Mouse (Mus musculus): ENCODE measurements around the gene Ppp1r14a.

Ppp1r14a gene

GRCm38 (mm10) chr7:29309749-29310148, 20.6 kb downstream of the Ppp1r14a start:
- Histone ChIP-seq H3K4me3 (replicated peaks; ENCODE audit: low read length) (peak overlapping the region; percentile 75), H3K4me1 (replicated peaks; ENCODE audit: low read depth, low read length) (peaks cover 72% of the 10 kb centered on the region), H3K9me3 (ENCODE audit: low read length) (no peaks in the 10 kb centered on the region), H3K27me3 (ENCODE audit: insufficient read depth, low read length) (peaks cover 27% of the 10 kb centered on the region), H3K36me3 (ENCODE audit: insufficient read depth, low read length) (peaks cover 31% of the 10 kb centered on the region)
- TF ChIP-seq NANOG (IDR thresholded peaks at IDR 0.05; ENCODE audit: borderline replicate concordance, low read length) (no peak), POU5F1 (IDR thresholded peaks at IDR 0.05; ENCODE audit: borderline replicate concordance, low read length) (no peak), CTCF (conservative IDR thresholded peaks at IDR 0.05; ENCODE audit: low read length) (no peak)

GRCm38 (mm10) chr7:29313051-29313450, 23.9 kb downstream of the Ppp1r14a start:
- Histone ChIP-seq H3K4me3 (replicated peaks; ENCODE audit: low read length) (no peak overlapping the region; the same call in 1 of the 2 replicates), H3K4me1 (replicated peaks; ENCODE audit: low read depth, low read length) (peaks cover 77% of the 10 kb centered on the region)

GRCm38 (mm10) chr7:29313572-29314261, 24.6 kb downstream of the Ppp1r14a start:
- peaks cover 19% of the 10 kb centered on the region for H3K27me3 ChIP-seq (ENCODE audit: insufficient read depth, low read length)
- H3K9me3 ChIP-seq (ENCODE audit: low read length): no peaks in the 10 kb centered on the region
- H3K4me3 ChIP-seq (replicated peaks; ENCODE audit: low read length): peak overlapping the region; percentile 66
- H3K36me3 ChIP-seq (ENCODE audit: insufficient read depth, low read length): peaks cover 34% of the 10 kb centered on the region
- H3K4me1 ChIP-seq (replicated peaks; ENCODE audit: low read depth, low read length): peaks cover 77% of the 10 kb centered on the region
- TF ChIP-seq NANOG (IDR thresholded peaks at IDR 0.05; ENCODE audit: borderline replicate concordance, low read length) (no peak), POU5F1 (IDR thresholded peaks at IDR 0.05; ENCODE audit: borderline replicate concordance, low read length) (no peak), CTCF (conservative IDR thresholded peaks at IDR 0.05; ENCODE audit: low read length) (no peak)

More at GRCm38 (mm10) chr7:29313051-29313450, 23.9 kb downstream of the Ppp1r14a start:
- Histone ChIP-seq H3K27me3 (ENCODE audit: insufficient read depth, low read length) (peaks cover 26% of the 10 kb centered on the region), H3K36me3 (ENCODE audit: insufficient read depth, low read length) (peaks cover 34% of the 10 kb centered on the region), H3K9me3 (ENCODE audit: low read length) (no peaks in the 10 kb centered on the region)
- no peak for TF ChIP-seq POU5F1 (IDR thresholded peaks at IDR 0.05; ENCODE audit: borderline replicate concordance, low read length)
- no peak for TF ChIP-seq CTCF (conservative IDR thresholded peaks at IDR 0.05; ENCODE audit: low read length)
- TF ChIP-seq NANOG (IDR thresholded peaks at IDR 0.05; ENCODE audit: borderline replicate concordance, low read length): no peak

- Histone ChIP-seq H3K9me3 (ENCODE audit: low read length) (no peaks in the 10 kb centered on the region), H3K27me3 (ENCODE audit: insufficient read depth, low read length) (peaks cover 7% of the 10 kb centered on the region), H3K4me3 (replicated peaks; ENCODE audit: low read length) (peak overlapping the region; percentile 66), H3K36me3 (ENCODE audit: insufficient read depth, low read length) (peaks cover 34% of the 10 kb centered on the region), H3K4me1 (replicated peaks; ENCODE audit: low read depth, low read length) (peaks cover 77% of the 10 kb centered on the region)
- TF ChIP-seq POU5F1 (IDR thresholded peaks at IDR 0.05; ENCODE audit: borderline replicate concordance, low read length) (no peak), CTCF (conservative IDR thresholded peaks at IDR 0.05; ENCODE audit: low read length) (no peak), NANOG (IDR thresholded peaks at IDR 0.05; ENCODE audit: borderline replicate concordance, low read length) (no peak)
These were observed 25.9 kb downstream of the Ppp1r14a start for GRCm38 (mm10) chr7:29314844-29315628.

GRCm38 (mm10) chr7:29316137-29316734, 27.1 kb downstream of the Ppp1r14a start:
- peaks cover 89% of the 10 kb centered on the region for H3K4me1 ChIP-seq (replicated peaks; ENCODE audit: low read depth, low read length)
- peak overlapping the region; percentile 56 for H3K4me3 ChIP-seq (replicated peaks; ENCODE audit: low read length)
- TF ChIP-seq POU5F1 (IDR thresholded peaks at IDR 0.05; ENCODE audit: borderline replicate concordance, low read length): no peak
- TF ChIP-seq CTCF (conservative IDR thresholded peaks at IDR 0.05; ENCODE audit: low read length): no peak
- no peak for TF ChIP-seq NANOG (IDR thresholded peaks at IDR 0.05; ENCODE audit: borderline replicate concordance, low read length)
- H3K27me3 ChIP-seq (ENCODE audit: insufficient read depth, low read length): no peaks in the 10 kb centered on the region
- H3K36me3 ChIP-seq (ENCODE audit: insufficient read depth, low read length): peaks cover 29% of the 10 kb centered on the region
- H3K9me3 ChIP-seq (ENCODE audit: low read length): no peaks in the 10 kb centered on the region

- no peaks in the 10 kb centered on the region for H3K9me3 ChIP-seq (ENCODE audit: low read length)
- peak overlapping the region; percentile 56 for H3K4me3 ChIP-seq (replicated peaks; ENCODE audit: low read length)
- peaks cover 96% of the 10 kb centered on the region for H3K4me1 ChIP-seq (replicated peaks; ENCODE audit: low read depth, low read length)
- H3K27me3 ChIP-seq (ENCODE audit: insufficient read depth, low read length): no peaks in the 10 kb centered on the region
- H3K36me3 ChIP-seq (ENCODE audit: insufficient read depth, low read length): peaks cover 29% of the 10 kb centered on the region; the same call in 1 of the 2 replicates
- TF ChIP-seq CTCF (conservative IDR thresholded peaks at IDR 0.05; ENCODE audit: low read length) (no peak), POU5F1 (IDR thresholded peaks at IDR 0.05; ENCODE audit: borderline replicate concordance, low read length) (no peak), NANOG (IDR thresholded peaks at IDR 0.05; ENCODE audit: borderline replicate concordance, low read length) (no peak)
These were observed 27.9 kb downstream of the Ppp1r14a start for GRCm38 (mm10) chr7:29316976-29317375.

- H3K9me3 ChIP-seq (ENCODE audit: low read length): no peaks in the 10 kb centered on the region
- H3K4me1 ChIP-seq (replicated peaks; ENCODE audit: low read depth, low read length): peaks cover 98% of the 10 kb centered on the region
- peak overlapping the region; percentile 56 for H3K4me3 ChIP-seq (replicated peaks; ENCODE audit: low read length)
- H3K36me3 ChIP-seq (ENCODE audit: insufficient read depth, low read length): peaks cover 26% of the 10 kb centered on the region; the same call in 1 of the 2 replicates
- H3K27me3 ChIP-seq (ENCODE audit: insufficient read depth, low read length): no peaks in the 10 kb centered on the region
- TF ChIP-seq CTCF (conservative IDR thresholded peaks at IDR 0.05; ENCODE audit: low read length) (no peak), POU5F1 (IDR thresholded peaks at IDR 0.05; ENCODE audit: borderline replicate concordance, low read length) (no peak), NANOG (IDR thresholded peaks at IDR 0.05; ENCODE audit: borderline replicate concordance, low read length) (no peak)
These were observed 28.4 kb downstream of the Ppp1r14a start for GRCm38 (mm10) chr7:29317558-29317957.

Data from E14TG2a.4 (cell line).